Mouse (Mus musculus): ENCODE results near the gene Pigx.

Gene Pigx

DNA sequence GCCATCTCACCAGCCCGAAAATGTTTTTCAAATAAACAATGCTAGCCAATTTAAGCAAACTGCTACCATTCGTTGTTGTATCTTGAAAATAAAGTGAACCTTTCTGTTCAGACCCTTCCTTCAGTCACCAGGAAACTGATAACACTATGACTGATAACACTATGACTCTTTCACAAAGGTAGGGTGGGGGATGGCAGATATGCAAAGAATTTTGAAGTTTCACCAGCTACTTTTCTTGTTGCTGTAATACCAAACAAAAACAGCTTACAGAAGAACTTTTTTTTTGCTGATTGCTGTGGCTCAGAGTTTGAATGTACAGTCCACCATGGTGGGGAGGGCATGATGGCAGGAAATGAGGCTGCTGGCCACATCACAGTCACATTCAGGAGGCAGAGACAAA, 37.3 kb downstream of the Pigx start:
- no peak for DNase-seq (ENCODE audit: low read depth, low spot score)

DNA sequence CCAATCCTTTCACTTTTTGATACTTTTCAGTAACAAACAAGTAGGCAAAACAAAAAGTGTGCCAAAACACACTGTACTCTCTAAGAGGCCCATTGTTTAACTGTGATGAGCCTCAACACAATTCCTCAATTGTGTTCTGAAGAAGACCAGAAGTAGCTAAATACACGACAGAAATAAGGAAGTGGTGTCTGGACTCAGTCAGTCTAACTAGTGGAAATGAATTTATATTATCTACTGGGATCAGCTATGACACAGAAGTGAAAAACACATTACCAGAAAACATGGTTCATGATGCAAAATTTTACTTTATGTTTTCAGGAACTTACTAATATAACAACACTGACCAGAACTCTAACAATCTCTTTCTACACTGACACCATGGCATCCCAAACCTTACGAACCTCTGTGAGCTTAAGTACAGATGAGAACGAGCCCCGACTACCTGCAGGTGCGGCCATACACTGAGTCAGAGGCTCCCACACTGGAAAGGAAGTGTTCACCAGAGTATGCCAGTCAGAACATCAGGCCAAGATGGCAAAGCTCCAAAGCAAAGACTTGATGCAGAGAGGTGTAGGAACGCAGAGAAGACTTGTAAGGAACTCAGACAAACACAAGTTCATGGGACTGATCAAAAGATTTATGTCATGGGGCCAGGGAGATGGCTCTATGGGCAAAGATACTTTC, 39.6 kb downstream of the Pigx start:
- no peak for DNase-seq (ENCODE audit: low read depth, low spot score)

DNA sequence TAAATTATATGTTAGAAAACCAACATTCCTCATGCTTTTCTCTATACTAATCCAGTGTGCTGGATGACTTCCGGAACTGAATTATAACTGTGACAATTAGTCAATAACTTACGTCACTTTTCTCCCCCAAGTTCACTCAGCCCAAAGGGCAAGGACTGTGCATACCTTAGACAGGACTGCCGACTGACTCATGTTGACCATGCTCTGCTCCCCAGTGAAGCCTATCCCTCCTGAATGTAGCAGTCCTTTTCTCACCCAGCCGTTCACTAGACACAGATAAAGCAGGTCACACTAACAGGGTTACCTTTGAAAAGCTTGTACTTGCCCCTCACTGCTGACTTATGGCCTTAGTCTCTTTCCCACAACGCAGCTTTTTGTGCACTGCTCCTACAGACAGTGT, 40.7 kb downstream of the Pigx start:
- no peak for DNase-seq (ENCODE audit: low read depth, low spot score)

DNA sequence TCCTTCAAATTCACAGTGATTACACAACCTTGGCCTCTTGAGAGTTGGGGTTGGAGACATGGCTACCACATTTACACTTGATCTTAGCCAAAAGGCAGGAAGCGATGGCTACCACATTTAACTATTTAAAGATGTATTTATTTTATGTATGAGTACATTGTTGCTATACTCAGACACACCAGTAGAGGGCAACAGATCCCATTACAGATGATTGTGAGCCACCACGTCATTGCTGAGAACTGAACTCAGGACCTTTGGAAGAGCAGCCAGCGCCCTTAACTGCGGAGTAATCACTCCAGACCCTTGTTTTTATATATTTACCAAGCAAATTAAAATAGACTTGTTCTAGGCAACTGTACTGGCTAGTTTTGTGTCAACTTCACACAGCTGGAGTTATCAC, 57.2 kb downstream of the Pigx start:
- peak; percentile 21 for DNase-seq (ENCODE audit: low read depth, low spot score)

Data from ZHBTc4 (cell line).